Mouse (Mus musculus) thymus, adult 18-20 months (tissue): ENCODE results near the gene Opa1.
A peak's percentile ranks its signal among the peaks of the same experiment; 100 is the strongest.

Source experiments
- DNase-seq, 2 experiments: peaks; one replicate each; pipeline ENCODE4 v3.0.0; 2022; ENCODE audit warnings: mixed read lengths in 2 of 2

The Opa1 gene

GRCm38 (mm10) chr16:29579167-29579786 is at the start of gene Opa1:
Gene Opa1, plus strand, starts transcription at chr16:29579334.
- peak; percentile 89 to 91 for DNase-seq

DNA sequence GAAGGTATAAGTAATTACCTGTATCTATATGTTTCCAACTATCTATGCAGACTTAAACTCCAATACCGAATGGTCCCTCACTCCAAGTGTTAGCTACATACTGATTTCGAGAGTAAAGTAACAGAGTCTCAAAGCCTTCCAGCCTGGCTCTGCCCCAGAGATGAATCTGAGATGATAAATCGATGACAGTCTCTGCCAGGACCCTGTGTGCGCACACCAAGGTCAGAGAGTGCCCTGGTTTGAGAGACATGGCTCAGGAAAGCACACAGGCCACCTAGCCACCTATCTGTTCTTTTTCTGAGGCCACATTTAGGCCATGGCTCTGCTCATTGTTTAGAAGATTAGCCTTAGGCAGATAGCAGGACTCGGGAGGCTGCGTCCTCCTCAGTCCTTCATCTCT is 45.5 kb upstream of the Opa1 start:
- no peak for DNase-seq

DNA sequence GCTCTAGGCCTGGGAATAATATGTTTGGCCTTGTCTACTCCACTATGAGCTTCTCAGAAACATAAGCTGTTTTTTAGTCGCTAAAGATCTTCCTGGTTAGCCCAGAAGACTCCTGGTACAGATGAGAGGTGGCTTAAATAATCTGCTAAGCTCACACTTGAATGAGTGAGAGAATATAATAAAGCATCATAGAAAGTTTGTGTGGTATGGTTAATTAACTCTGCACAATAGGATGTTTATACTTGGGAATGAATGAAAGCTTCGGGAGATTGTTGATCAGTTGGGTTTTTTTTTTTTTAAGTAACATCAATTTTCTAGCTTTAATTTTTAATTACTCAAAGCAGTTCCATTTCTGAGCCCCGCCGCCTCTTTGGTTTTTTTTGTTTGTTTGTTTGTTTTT is 43.3 kb upstream of the Opa1 start:
- DNase-seq = no peak

- DNase-seq = no peak
Measured at GRCm38 (mm10) chr16:29536411-29537204, 42.5 kb upstream of the Opa1 start.

DNA sequence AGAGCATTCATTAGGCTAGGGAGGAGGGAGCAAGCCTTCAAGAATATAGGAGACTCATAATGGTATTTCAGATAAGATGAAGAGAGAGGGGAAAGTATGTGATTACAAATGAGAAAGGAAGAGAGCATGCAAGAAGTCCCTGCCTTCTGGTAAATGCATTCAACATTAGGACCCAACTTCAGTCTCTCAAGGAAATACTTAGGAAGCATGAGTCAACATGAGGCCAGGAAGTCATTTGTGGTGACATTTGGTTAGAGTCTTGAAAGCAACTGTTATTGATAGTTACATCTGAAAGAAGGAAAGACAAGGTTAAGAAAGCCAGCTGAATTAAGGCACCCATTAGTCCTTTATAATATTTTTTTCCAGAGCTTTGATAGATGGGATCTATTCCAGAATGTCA is 39.2 kb upstream of the Opa1 start:
- DNase-seq = no peak

DNA sequence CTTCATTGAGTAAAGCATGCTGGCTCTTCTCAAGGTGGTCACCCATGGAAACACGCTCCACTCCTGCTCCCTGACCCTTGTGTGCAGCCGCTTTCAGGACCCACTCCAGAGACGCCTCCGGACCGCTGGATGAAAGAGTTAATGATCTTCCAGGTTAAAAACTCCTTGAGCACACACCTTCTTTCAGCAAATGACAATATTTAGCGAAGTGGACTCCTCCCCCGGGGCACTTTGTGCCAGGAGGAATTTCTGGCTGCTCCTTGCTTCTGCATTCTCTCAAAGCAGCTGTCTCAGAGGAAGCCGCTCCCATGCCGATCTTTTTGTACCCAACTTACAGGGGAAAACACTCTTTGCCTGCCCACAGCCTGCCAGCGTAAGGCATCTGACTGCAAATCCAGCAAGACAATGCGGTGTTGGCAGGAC is 37.9 kb upstream of the Opa1 start:
- DNase-seq = no peak

- DNase-seq = no peak
Measured at GRCm38 (mm10) chr16:29544829-29545228, 34.3 kb upstream of the Opa1 start, which contains the start of gene Atp13a4. Gene Atp13a4, minus strand, starts transcription at chr16:29544864.

DNA sequence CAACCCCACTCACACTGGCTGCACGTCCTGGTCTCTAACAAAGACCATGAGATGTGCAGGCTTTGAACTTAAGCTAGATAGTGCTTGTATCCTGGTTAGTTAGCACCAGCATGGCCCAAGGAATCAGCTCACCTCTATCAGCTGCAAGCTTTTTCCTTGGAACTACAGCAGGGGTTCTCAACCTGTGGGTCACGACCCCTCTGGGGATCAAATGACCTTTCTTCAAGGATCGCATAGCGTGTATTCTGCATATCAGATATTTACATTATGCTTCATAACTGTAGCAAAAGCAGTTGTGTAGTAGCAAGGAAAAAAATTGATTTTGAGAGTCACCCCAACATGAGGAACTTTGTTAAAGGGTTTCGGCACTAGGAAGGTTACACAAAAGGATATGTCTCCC is 19.5 kb upstream of the Opa1 start:
- DNase-seq = no peak

- DNase-seq = no peak
Measured at GRCm38 (mm10) chr16:29560454-29560853, 18.7 kb upstream of the Opa1 start.

GRCm38 (mm10) chr16:29560869-29561268 is 18.3 kb upstream of the Opa1 start:
- no peak for DNase-seq

DNA sequence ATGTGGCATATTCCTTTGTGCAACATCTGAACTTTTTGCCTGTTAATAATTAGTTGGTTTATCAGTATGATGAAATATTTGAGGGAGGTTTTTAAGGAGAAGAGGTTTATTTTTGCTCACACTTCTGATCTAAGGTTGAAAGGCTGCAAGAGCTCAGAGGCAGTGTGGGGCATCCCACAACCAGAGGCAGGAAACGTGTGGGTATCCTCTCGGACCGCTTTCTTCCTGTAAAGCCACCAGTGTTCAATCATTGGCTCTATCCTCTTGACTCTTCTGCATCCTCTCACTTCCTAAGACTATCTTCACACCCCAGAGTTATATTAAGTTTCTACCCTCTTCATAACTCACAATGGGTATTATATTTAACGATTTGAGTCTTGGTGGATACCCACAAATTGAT is 5.1 kb upstream of the Opa1 start:
- no peak for DNase-seq

- no peak for DNase-seq
Measured at GRCm38 (mm10) chr16:29575620-29576019, 3.5 kb upstream of the Opa1 start.

- DNase-seq = peak in 1 of 2 experiments; percentile 4
Measured at GRCm38 (mm10) chr16:29579787-29580176, 648 bp downstream of the Opa1 start.

GRCm38 (mm10) chr16:29592171-29592570 is 13.0 kb downstream of the Opa1 start:
- DNase-seq = no peak

GRCm38 (mm10) chr16:29597122-29597521 is 18.0 kb downstream of the Opa1 start:
- no peak for DNase-seq

- DNase-seq = no peak
Measured at GRCm38 (mm10) chr16:29605546-29605945, 26.4 kb downstream of the Opa1 start.

DNA sequence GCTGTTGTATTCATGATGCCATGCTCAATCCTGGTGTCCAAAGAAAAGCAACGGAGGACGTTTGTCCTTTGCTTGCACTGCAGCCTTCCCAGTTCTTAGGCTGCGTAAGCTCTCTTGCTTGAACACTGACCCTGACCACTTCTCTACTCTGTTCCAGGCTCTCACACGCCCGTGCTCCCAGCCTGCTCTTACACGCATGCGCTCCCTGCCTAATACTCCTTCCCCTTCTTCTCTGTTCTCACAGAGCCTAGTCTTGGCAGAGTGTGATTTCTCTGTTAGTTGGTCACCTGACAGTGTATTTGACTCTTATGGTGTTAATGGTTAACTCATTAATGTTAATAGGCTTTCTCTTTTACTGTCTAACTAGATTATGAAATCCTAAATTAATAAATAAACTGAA is 28.0 kb downstream of the Opa1 start:
- DNase-seq = no peak

- DNase-seq = no peak
Measured at GRCm38 (mm10) chr16:29614762-29615161, 35.6 kb downstream of the Opa1 start.

DNA sequence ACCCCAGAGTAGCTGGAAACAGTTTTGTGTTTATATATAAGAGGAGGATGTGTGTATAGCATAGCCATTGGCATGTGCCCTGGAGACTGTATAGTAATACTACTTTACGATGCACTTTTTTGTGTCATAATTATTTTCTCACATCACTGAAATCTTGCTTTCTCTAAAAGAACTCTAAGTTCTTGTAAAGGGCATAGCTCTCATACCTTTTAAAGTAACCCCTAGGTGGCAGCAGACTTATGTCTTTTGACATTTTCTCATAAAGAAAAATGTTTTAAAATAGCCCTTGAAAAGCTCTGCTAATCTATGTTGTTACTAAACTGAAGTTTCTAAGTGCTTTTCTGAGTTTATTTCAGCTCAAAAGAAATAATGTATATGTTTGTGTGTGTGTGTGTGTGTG is 49.9 kb downstream of the Opa1 start:
- no peak for DNase-seq

DNA sequence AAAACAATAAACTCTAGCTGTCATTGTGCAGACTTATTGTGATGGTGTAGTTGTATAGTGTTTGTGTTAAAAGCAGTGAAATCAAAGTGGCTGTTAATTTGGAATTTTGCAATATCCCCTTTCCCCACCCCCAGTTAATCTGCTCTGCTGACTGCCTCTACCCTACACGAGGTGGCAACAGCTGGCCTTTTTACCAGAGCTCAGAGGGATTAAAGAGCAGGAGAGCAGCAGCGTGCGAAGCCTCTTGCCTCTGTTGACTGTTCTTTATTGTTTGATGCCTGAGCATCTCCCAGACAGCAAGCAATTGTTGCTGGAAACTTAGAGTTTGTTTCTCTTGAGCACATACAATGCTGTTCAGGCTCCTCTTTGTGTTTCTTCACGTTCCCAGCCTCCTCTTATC is 56.6 kb downstream of the Opa1 start:
- no peak for DNase-seq

DNA sequence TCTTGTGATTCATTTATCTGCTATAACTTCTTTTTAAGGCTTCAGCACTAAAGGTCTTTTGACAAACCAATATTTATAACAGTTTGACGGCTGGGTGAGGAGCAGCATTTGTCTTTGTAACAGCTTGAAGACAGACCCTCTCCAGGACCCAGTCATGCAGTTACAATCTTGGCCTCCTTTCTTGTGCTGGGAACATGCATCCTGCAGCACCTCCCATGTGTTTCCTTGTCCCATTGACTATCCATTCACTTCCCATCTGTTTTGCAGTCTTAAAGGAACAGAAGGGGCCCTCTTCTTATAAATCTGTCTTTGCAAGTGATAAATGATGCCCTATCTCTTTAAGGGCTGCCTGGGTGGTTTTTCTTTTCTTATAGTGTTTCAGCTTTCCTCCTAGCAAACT is 63.2 kb downstream of the Opa1 start:
- no peak for DNase-seq

GRCm38 (mm10) chr16:29644871-29645270 is 65.7 kb downstream of the Opa1 start:
- DNase-seq = no peak

DNA sequence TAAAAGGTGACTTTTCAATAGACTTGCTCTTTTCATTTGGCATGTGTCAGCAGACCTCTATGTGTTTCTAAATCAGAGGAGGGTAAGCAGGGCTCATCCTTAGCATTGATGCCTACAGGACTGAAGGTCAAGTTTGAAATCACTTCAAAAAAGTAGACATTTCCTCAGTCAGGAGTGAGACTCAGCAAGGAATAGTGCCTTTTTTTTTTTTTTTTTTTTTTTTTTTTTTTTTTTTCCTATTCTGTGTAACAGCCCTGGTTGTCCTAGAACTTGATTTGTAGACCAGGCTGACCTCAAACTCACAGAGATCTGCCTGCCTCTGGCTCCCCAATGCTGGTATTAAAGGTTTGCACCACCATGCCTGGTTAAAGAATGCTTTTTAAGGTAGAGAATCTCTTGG is 67.1 kb downstream of the Opa1 start:
- DNase-seq = no peak

- DNase-seq = no peak
Measured at GRCm38 (mm10) chr16:29656187-29656825, 77.2 kb downstream of the Opa1 start.
